In the genomic region with DNA sequence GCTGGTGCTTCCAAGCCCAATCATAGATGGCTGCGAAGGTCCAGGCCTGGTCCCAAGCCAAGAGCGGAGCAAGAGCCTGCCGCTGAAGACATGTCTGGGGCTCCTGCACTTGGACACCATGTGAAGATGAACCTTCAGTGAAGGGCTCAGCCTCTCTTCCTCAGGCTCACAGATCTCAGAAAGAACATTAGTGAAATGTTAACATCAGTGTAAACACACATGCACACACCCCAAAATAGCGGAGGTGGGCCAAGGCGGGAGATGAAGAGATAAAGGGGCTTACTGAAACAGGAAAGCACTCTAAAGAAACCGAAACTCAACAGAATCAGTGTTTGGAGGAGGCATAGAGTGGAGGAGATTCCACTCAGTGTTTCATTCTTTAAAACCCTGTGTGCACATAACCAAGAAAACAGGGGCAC, we compare ENCODE assay signal across 11 mouse cellular contexts. TPM values are rescaled to one million over a fixed set of nuclear protein-coding genes. Genes with fewer than 3 reads are reported as not detected.
DNase-seq lines count a peak whose midpoint lies in the region; ATAC-seq and TF ChIP-seq lines count a peak whose summit lies in the region.
"Had no signal": no experiment of that assay in that cellular context is flagged by ENCODE, and none has a peak within 500 bp of the region (broad histone marks: within the 10 kb centered on the region; RNA-seq: fewer than 3 reads in every experiment).

No protein-coding gene starts in this region.

- H3K27me3 ChIP-seq in G1E (ENCODE audit: insufficient read depth, low read length), result peaks cover 14% of the 10 kb centered on the region

- H3K4me1 ChIP-seq in G1E (ENCODE audit: insufficient read depth, low read depth, low read length), result peaks cover 21% of the 10 kb centered on the region

- no peak overlapping the region for H3K4me3 ChIP-seq in G1E (ENCODE audit: low read depth, low read length)

- H3K9me3 ChIP-seq in G1E (replicated peaks), result no peaks in the 10 kb centered on the region

- no peaks in the 10 kb centered on the region for H3K36me3 ChIP-seq in G1E (replicated peaks)

- ATAC-seq in G1E (ENCODE audit: extremely low read depth, insufficient number of reproducible peaks, low FRiP score, poor library complexity, severe bottlenecking), result peak; percentile 22; the same call in 1 of the 2 replicates
- peak; percentile 88 for ATAC-seq in inflammation-experienced regulatory T-cells, adult 6 months
- ATAC-seq: forebrain, embryonic 16.5 days had no signal

- intact Hi-C loops in heart, postnatal 25 days (cut with DNase I), result loop anchor here (5.0 kb wide), 3 partner anchors 33 to 197 kb away; no protein-coding TSS in a partner anchor

- DNase-seq in heart, adult 18-20 months, result peak; percentile 48 to 52
- DNase-seq in heart, postnatal 25 days (ENCODE audit: low spot score), result no peak
- DNase-seq in G1E (ENCODE audit: low spot score), result no peak
- peak; percentile 79 for DNase-seq in naive thymus-derived CD4-positive, alpha-beta T cell, adult 2 months (ENCODE audit: low read depth)
- DNase-seq in layer of hippocampus, adult 9-11 months, result no peak
- DNase-seq in urinary bladder, postnatal 10 days (ENCODE audit: low spot score), result no peak
- DNase-seq in adrenal gland, postnatal 36 days, result no peak
- DNase-seq: cerebellum, adult 8-10 months; layer of hippocampus, postnatal 36 days had no signal

- no peak for TF ChIP-seq CTCF in G1E (IDR thresholded peaks at IDR 0.05; ENCODE audit: low read depth, low read length)

RNA-seq across cellular contexts. Expression of a gene that starts 48.3 kb away (rescaled TPM):
- 10 to 100 TPM; 44.7 to 51.2 TPM for total RNA-seq in heart, adult 18-20 months (2021)
- total RNA-seq in heart, postnatal 25 days (2021), result 10 to 100 TPM; 84.1 to 91.6 TPM
- 49.4 and 59.6 TPM in 2 replicates for total RNA-seq in G1E (2014; fragmentation: Nextera tagmentation)
- 74.7 and 76.6 TPM in 2 replicates for total RNA-seq in G1E (2017)
- polyA plus RNA-seq in G1E (2012), result 118 and 138 TPM in 2 replicates
- 1 to 10 TPM; 2.4 to 4.0 (median 2.7) TPM for polyA plus RNA-seq in inflammation-experienced regulatory T-cells, adult 6 months (2017; shearing (Covaris generic))
- 10 to 100 TPM; 43.1 to 57.4 TPM for total RNA-seq in adrenal gland, postnatal 36 days (2021)

Comparison
In these comparisons a context has a peak if more than half of its experiments do, and no peak if none do; other contexts are left out.
1. DNase-seq: peak in heart, adult 18-20 months (2 of 2) and naive thymus-derived CD4-positive, alpha-beta T cell, adult 2 months (single experiment); none in heart, postnatal 25 days (single experiment), G1E (single experiment), layer of hippocampus, adult 9-11 months (single experiment), urinary bladder, postnatal 10 days (single experiment) and adrenal gland, postnatal 36 days (0 of 2).